Mouse (Mus musculus) left cerebral cortex, adult 8-10 months (tissue): Measurements from ENCODE around the gene Ebf1. TPM values are rescaled to one million over a fixed set of nuclear protein-coding genes. Genes with fewer than 3 reads are reported as not detected.

Experiments
- DNase-seq, 2 experiments: peaks; one replicate each; pipeline ENCODE4 v3.0.0; 2022; ENCODE audit warnings: low spot score in 2 of 2
- total RNA-seq, 4 experiments: library from RNA; stranded (reverse); gene quantifications; 2 replicates each; pipeline ENCODE4 v1.2.4; 2022

Ebf1 gene
- total RNA-seq, 4 experiments from 2014 or later: 4.4 to 5.8 (median 4.9) TPM

DNA sequence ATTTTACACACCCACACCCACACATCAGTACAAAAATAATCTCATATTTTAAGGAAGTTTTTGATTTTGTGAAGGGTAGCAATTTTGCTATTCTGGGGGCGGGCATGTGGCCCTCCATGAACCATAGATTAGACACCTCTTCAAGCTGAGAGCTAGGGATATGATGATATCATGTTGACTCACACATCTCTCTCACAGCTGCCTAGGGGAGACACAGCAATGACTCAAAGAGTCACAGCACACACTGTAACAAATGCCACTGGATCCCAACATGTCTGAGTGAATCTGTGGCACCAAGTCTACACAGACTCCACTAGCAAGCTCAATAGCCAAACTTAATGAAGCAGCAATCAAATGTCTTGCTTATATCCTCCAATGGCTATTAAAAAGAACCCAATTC is 395.0 kb downstream of the Ebf1 start:
- no peak for DNase-seq

DNA sequence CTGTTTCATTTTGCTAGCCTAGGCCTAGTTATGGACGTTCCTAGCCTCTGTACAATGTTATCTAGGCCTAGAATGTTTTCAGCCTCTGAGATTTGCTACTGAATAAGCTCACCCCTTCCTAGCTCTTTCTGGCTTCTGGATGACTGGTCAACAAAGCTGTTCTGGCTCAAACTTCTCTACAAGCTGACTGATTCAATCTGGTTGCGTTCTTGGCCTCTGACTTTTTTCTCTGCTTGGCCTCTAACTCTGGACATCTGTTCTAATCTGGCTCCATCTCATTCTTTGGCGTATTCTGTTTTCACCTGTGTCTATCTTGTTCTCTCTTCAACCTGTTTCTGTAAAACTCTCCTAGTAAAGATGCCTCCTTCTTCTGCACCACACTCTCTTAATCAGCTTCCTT is 400.4 kb downstream of the Ebf1 start:
- no peak for DNase-seq

DNA sequence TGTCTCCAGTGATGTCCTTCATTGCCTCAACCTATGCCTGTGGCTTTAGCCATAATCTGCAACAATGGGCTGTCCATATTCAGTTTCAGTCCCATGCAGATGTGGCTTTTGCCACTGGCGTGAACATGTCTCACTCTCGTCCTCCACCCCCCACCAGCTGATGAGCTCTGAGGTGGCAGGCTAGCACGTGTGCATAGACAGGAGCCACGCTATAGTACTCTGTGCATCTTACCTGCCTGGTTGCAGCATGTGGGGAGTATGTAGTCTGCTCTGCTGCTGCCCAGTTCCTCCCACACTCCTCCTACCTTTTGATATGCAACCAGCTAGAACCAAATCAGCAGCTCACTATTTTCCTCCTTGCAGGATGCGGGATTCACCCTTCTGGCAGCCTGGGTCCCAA is 408.9 kb downstream of the Ebf1 start:
- DNase-seq: no peak

DNA sequence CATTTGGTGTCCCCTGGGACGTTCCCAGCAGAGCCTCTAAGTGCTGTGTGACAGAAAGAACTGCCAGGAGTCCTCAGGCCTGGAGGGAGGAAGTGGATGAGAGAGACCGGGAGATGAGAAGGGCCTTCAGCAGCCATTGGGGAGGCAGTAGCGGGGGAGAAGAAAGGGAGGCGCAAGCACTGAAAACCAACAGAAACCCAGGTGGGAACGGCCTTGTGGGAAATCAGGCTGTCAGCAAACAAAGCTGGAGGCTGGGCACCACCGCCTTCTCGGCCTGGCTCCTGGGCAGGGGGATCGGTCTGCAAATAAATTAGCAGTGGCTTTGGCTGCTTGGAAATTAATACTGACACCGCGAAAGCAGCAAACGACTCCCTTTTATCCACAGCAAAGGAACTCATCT is 409.6 kb downstream of the Ebf1 start:
- no peak for DNase-seq

DNA sequence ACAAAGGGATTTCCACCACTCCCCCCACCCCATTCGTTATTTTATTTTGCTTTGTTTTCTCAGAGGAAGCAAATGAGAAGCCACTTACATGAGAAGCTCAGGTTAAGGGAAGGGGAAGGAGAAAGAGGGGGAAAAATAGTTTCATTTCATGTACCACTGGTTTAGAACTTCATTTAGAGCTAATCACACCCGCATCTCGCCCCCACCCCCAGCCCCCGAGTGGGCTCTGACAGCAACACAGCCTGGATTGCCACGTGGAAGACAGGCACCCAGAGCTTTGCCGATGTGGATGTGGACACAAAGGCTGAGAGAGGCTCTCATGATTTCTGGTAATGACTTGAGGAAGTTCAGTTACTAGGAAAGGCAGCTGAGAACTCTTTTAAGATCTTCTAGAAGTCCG is 410.0 kb downstream of the Ebf1 start:
- DNase-seq: no peak

DNA sequence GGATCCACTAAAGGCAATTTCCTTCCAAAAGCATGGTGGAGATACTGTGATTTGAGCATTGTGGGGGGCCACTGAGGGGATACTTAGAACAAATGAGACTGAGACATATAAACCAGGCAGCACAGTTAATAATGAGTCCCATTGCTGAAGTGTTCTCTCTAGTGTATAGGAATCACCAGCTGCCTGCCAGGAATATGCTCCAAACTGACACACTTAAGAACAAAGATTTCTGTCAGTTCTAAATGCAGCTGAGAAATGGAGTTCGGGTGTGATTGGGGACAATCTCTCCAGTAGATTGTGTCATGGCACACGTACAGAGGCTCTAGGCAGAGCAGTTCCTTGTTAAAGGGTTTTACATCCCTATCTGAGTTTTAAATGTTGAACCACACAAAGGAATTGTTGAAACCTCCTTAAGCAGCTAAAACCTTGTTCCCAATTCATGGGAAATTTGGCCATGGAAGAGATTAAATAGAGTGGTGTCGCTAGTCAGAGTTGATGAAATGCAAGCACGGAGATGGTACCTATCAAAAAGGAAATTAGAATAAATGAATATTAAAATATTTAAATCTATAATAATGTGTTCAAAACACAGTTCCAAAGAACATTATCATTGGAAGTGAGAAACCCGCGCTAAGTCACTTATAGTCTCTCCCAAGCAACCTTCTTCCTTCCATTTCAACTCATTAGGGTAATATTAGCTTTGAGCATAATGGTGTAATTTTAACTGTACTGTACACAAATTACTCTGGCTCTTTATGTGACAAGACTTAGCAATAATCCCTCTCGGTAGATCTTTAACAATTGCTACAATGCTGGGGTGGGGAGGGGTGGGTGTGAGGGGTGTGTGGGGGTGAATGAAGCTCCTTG is 438.9 kb downstream of the Ebf1 start:
- no peak for DNase-seq

Other genes with a start within 250 kb of the Ebf1 start
- not detected for gene Il12b, start 217.3 kb upstream of the Ebf1 start, total RNA-seq
- gene Ublcp1, start 146.8 kb upstream of the Ebf1 start, total RNA-seq: 10 to 100 TPM; 41.4 to 67.4 (median 54.8) TPM
- 100 to 1,000 TPM in 1 of 4 experiments, 10 to 100 TPM in 3; 88.8 to 104 (median 97.9) TPM for gene Rnf145, start 98.4 kb upstream of the Ebf1 start, total RNA-seq